Mouse (Mus musculus) forebrain, embryonic 14.5 days (tissue): ENCODE measurements around the gene Ufsp2. TPM values are rescaled to one million over a fixed set of nuclear protein-coding genes. Genes with fewer than 3 reads are reported as not detected.
A peak's percentile ranks its signal among the peaks of the same experiment; 100 is the strongest.

Experiments used
- ATAC-seq: fragments of 200-750 bp; cut with Nextera tagmentation; 2 replicates; pipeline ENCODE4 v1.8.0; 2017; ENCODE audit warnings: mild to moderate bottlenecking, moderate library complexity
- DNase-seq: peaks from one replicate; pipeline ENCODE4 v3.0.0-alpha.2; 2015; ENCODE audit warnings: low spot score
- H3K27ac ChIP-seq: fragments of 300-500 bp; sonication (generic); 2 replicates; pipeline ENCODE4 v1.5.1; 2014; ENCODE audit warnings: low read depth, mild to moderate bottlenecking, control low read depth, low read length, moderate library complexity
- H3K27me3 ChIP-seq: fragments of 300-500 bp; sonication (generic); replicated peaks from 2 replicates; pipeline ENCODE4 v1.6.1; 2014; ENCODE audit warnings: low read length, control low read depth, mixed read lengths; ENCODE audit not compliant: control insufficient read depth, insufficient read depth
- H3K36me3 ChIP-seq: fragments of 300-500 bp; sonication (generic); 2 replicates; pipeline ENCODE4 v1.6.1; 2014; ENCODE audit warnings: low read length, control low read depth; ENCODE audit not compliant: control insufficient read depth, insufficient read depth
- H3K4me1 ChIP-seq: fragments of 300-500 bp; sonication (generic); 2 replicates; pipeline ENCODE4 v1.6.1; 2014; ENCODE audit warnings: antibody characterized with exemption, low read length, control low read depth; ENCODE audit not compliant: control insufficient read depth, insufficient read depth
- H3K4me2 ChIP-seq: fragments of 300-500 bp; sonication (generic); 2 replicates; pipeline ENCODE4 v1.6.1; 2014; ENCODE audit warnings: mild to moderate bottlenecking, control low read depth, low read length
- H3K4me3 ChIP-seq: fragments of 300-500 bp; sonication (generic); 2 replicates; pipeline ENCODE4 v1.5.1; 2014; ENCODE audit warnings: low read depth, low read length, control low read depth
- H3K9ac ChIP-seq: fragments of 300-500 bp; sonication (generic); 2 replicates; pipeline ENCODE4 v1.6.1; 2014; ENCODE audit warnings: mild to moderate bottlenecking, low read length, control low read depth, moderate library complexity
- H3K9me3 ChIP-seq: fragments of 300-500 bp; sonication (generic); replicated peaks from 2 replicates; pipeline ENCODE4 v1.6.1; 2016; ENCODE audit warnings: low read length, control low read depth, mixed read lengths; ENCODE audit not compliant: control insufficient read depth
- WGBS: fragments of 180-500 bp; shearing (Covaris S2); extraction: QIAGEN DNeasy Blood & Tissue Kit; methylation state at CpG from one replicate; pipeline ENCODE4 v1.1.7; 2014; 5-methylcytosine and 5-hydroxymethylcytosine counted together
- polyA plus RNA-seq: library from polyadenylated mRNA; unstranded; fragments of >200 nt; fragmentation: Nextera tagmentation; extraction: Ambion mirVana; gene quantifications from 2 replicates; pipeline ENCODE4 v1.2.1, GENCODE M21; 2014

Ufsp2 gene
- 47.4 and 51.1 TPM in 2 replicates for polyA plus RNA-seq

DNA sequence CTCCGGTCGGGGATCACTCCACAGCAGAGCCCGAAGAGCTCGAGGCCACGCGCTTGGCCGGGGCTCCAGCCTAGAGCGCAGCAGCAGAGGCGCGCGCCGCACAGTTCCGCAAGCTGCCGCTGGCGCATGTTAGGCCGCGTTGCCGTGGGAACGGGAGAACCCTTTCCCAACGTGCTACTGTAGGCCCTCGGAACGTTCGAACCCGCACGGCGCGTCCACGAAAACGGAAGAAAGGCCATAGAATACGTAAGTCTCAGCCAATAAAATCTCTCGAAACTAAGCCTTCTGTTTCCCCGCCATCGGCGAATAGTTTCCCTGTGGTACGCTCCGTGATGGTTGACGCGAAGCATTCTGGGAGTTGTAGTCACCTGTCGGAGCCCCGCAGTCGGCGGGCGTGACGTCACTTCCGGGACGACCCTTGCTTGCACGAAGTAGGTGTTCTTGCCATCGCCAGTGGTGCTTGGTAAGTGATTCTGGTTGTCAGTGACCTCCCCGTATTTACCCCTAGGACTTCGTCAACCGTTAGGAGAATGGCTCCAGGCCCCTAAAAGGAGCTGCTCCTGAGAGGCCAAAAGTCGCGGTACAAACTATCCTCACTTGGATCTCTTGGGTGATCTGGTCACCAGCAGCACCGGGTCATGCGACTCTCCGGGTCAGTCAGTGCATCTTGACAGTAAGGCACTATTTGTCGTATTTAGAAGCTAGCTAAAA lies at the start of gene Ufsp2, which contains the start of gene 1700029J07Rik:
Gene Ufsp2 (plus strand): TSS at position 403 of the 711 bp plus-strand sequence.
Gene 1700029J07Rik (minus strand): TSS at position 127 of the 711 bp plus-strand sequence.
- Histone ChIP-seq H3K4me3 (peak within 1 kb of the TSS; percentile 58), H3K36me3 (peaks cover 3% of the 10 kb centered on the region), H3K9me3 (peaks cover 3% of the 10 kb centered on the region; the same call in 1 of the 2 replicates), H3K9ac (peak within 1 kb of the TSS; percentile 68), H3K4me2 (peak within 1 kb of the TSS; percentile 79), H3K27me3 (no peaks in the 10 kb centered on the region), H3K27ac (peak within 1 kb of the TSS; percentile 81), H3K4me1 (peaks cover 8% of the 10 kb centered on the region; the same call in 1 of the 2 replicates)
- under 1% methylated on average over 57 of the region's 57 CpGs for WGBS
- peak; percentile 99 for ATAC-seq
- DNase-seq, result peak; percentile 100

DNA sequence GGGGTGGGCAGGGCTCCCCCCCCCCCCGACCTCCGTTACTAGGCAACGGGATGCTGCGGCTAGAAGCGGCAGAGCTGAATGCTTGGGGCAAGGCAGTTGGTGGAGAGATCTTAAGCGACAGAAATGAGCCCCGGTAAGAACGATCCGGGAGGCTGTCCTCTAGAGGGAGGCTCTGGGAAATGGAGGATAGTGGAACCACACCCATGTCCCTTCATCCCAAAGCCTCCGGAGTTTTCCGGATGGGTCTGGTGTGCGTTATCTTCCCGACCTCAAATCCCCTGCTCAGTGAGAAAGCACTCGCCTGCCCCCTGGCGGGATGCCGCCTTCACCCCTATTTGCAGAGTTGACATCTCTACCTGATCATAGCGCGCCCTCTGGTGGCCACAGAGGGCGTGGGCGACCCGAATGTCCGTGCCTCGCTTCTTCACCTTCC lies 40.7 kb upstream of the Ufsp2 start, which contains the start of gene Ccdc110:
Gene Ccdc110 (plus strand): TSS at position 38 of the 433 bp plus-strand sequence.
- peak; percentile 96 for DNase-seq
- Histone ChIP-seq H3K4me2 (peak within 1 kb of the TSS; percentile 57), H3K9ac (peak within 1 kb of the TSS; percentile 30; the same call in 1 of the 2 replicates), H3K27me3 (no peaks in the 10 kb centered on the region), H3K36me3 (no peaks in the 10 kb centered on the region), H3K4me1 (no peaks in the 10 kb centered on the region), H3K9me3 (peaks cover 3% of the 10 kb centered on the region; the same call in 1 of the 2 replicates), H3K27ac (no peak within 1 kb of the TSS), H3K4me3 (peak within 1 kb of the TSS; percentile 35)
- peak; percentile 94 for ATAC-seq
- WGBS, result 2% methylated on average over 23 of the region's 23 CpGs

DNA sequence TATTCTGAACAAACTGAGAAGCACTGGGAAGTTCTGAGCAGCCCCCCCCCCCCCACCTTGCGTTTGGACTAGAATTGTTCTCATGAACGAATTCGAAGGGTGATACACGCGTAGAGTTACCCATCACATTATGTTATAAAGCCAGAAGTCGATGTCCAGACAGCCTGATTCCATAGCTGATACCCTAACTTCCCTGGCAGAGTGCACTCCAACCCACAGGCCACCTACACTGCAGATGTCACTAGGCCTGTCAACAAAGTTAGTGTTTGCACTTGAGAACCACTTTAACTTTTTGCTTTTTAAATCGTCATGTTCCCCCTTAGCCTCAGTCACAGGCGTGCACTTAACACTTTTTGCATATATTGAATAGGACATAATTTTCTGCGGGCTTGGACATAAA lies 38.3 kb upstream of the Ufsp2 start:
- ATAC-seq (no peak), DNase-seq (no peak)
- no peak overlapping the region for H3K27ac ChIP-seq
- H3K4me2 ChIP-seq, result no peak overlapping the region
- H3K36me3 ChIP-seq, result no peaks in the 10 kb centered on the region
- H3K27me3 ChIP-seq, result no peaks in the 10 kb centered on the region
- 93% methylated on average over 9 of the region's 9 CpGs for WGBS
- no peak overlapping the region for H3K4me3 ChIP-seq
- no peaks in the 10 kb centered on the region for H3K9me3 ChIP-seq
- H3K9ac ChIP-seq, result no peak overlapping the region
- no peaks in the 10 kb centered on the region for H3K4me1 ChIP-seq

DNA sequence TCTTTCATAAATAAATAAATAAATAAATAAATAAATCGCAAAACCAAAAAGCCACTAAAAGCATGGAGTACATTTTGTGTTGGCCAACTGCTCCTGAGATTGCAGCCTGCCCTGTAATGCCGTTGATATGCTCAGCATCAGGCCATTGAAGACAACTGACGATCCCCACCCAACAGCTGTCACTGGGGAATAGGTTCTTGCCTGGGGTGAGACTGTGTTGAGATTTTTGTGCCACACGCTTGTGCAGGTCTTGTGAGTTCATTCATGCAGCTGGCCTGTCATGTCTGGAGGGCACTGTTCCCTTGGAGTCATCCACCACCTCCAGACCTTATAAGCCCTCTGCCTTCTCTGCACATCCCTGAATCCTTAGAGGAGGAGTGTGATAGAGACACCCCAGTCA lies 29.0 kb upstream of the Ufsp2 start:
- WGBS, result 93% methylated on average over 4 of the region's 4 CpGs
- H3K9me3 ChIP-seq, result no peaks in the 10 kb centered on the region

DNA sequence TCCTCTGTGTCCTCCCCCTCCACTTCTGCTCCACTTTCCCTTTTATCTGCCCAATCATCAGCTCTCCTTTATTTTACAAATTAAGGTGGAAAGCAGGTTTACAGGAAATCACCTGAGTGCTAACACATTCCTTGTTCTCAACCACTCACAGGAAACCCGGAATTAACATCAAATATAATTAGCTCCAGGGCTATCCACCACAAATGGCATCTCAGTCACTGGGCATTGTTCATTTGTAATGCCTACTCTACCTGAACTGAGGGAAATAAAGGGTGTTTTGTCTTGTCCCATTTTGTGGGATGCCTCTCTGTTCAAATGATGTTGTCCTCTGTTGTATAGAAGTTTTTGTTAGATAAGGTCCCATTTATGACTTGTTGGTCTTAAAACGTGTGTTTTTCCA lies 24.7 kb upstream of the Ufsp2 start:
- H3K36me3 ChIP-seq, result no peaks in the 10 kb centered on the region
- H3K9me3 ChIP-seq, result no peaks in the 10 kb centered on the region
- H3K4me1 ChIP-seq, result no peaks in the 10 kb centered on the region
- ATAC-seq, result no peak
- no peak for DNase-seq
- H3K4me2 ChIP-seq, result no peak overlapping the region
- H3K9ac ChIP-seq, result no peak overlapping the region
- no peak overlapping the region for H3K4me3 ChIP-seq
- H3K27ac ChIP-seq, result no peak overlapping the region
- 18% methylated on average over 2 of the region's 2 CpGs for WGBS
- no peaks in the 10 kb centered on the region for H3K27me3 ChIP-seq

More for the DNA sequence above, 29.0 kb upstream of the Ufsp2 start:
- ATAC-seq, result no peak
- DNase-seq, result no peak
- Histone ChIP-seq H3K27me3 (no peaks in the 10 kb centered on the region), H3K4me1 (no peaks in the 10 kb centered on the region), H3K36me3 (no peaks in the 10 kb centered on the region), H3K4me3 (no peak overlapping the region), H3K4me2 (no peak overlapping the region), H3K9ac (no peak overlapping the region), H3K27ac (no peak overlapping the region)

DNA sequence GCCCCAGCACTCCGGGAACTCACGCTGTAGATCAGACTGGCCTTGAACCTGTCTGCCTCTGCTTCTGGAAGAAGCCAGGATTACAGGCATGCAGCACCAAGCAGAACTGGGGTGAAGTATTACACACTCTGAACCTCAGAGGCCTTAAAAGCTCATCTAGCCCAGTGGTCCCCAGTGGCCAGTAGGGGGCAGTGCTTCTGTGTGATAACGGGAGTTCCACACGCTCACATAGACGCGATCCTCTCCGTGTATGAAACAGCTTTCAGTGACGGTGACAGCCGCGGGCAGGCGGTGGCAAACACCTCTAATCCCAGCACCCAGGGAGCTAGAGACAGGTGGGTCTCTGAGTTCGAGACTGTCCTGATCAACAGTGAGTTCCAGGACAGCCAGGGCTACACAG lies 4.4 kb upstream of the Ufsp2 start:
- no peak for DNase-seq
- peaks cover 3% of the 10 kb centered on the region; the same call in 1 of the 2 replicates for H3K4me1 ChIP-seq
- no peak overlapping the region for H3K4me2 ChIP-seq
- no peak for ATAC-seq
- no peak overlapping the region for H3K9ac ChIP-seq
- peaks cover 3% of the 10 kb centered on the region; the same call in 1 of the 2 replicates for H3K9me3 ChIP-seq
- H3K27ac ChIP-seq, result no peak overlapping the region
- 94% methylated on average over 12 of the region's 12 CpGs for WGBS
- H3K36me3 ChIP-seq, result no peaks in the 10 kb centered on the region
- H3K27me3 ChIP-seq, result no peaks in the 10 kb centered on the region
- no peak overlapping the region for H3K4me3 ChIP-seq

DNA sequence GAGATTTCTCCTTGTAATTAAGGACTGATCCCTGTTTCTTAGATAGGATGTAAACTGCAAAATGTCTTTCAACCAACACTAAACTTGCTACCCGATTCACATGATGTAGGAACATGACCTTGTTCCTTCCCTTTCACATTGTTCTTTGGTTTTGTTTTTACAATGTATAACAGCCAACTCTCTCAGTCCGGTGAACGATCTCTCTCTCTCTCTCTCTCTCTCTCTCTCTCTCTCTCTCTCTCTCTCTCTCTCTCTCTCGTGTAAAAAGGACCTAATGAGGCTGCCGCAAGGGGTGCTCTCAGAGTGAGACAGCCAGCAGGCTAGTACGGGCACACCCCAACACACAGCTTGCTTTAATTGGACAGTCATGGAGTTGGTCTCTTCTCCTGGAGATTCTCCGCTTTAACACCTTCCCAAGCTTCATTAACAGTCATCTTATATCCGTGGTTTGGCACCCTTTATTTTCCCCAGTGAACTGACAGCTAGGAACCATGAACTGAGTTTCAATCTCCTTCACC lies 1.3 kb upstream of the Ufsp2 start:
- Histone ChIP-seq H3K9me3 (peaks cover 3% of the 10 kb centered on the region; the same call in 1 of the 2 replicates), H3K36me3 (no peaks in the 10 kb centered on the region), H3K4me3 (no peak overlapping the region), H3K4me1 (peaks cover 8% of the 10 kb centered on the region; the same call in 1 of the 2 replicates), H3K4me2 (no peak overlapping the region; the same call in 1 of the 2 replicates), H3K27ac (no peak overlapping the region), H3K9ac (no peak overlapping the region), H3K27me3 (no peaks in the 10 kb centered on the region)
- DNase-seq (peak; percentile 13), ATAC-seq (no peak)
- 61% methylated on average over 8 of the region's 8 CpGs for WGBS

DNA sequence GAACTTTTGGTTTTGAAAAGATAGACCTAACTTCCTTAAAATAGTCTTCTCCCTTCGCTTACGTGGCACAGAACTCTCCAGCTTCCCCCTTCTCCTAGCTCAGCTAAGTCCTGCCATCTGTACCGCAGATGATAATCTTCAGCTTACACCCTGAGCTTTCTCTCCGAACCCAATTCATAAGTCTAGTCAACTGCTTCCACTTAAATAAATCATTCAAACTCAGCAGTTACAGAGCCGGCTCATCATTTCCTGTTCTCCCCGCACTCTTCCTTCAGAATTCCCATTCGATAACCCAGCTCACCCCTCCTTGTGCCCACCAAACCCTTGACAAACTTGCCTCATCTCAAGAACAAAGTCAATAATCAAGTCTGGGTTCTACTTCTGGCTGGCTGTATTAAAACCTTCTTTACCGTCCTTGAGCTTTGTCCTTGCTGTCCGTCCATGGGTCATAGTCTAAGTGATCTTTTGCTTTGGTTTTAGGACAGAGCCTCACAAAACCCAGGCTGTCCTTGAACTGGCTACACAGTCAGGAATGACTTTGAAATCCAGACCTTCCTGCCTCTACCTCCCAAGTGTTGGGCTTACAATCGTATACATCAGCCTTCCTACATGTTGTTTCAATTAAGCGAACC lies 625 bp downstream of the Ufsp2 start:
- WGBS, result 82% methylated on average over 11 of the region's 11 CpGs
- no peaks in the 10 kb centered on the region for H3K27me3 ChIP-seq
- ATAC-seq, result no peak; the same call in 1 of the 2 replicates

More for the DNA sequence above, 625 bp downstream of the Ufsp2 start:
- Histone ChIP-seq H3K4me1 (peaks cover 8% of the 10 kb centered on the region; the same call in 1 of the 2 replicates), H3K27ac (no peak overlapping the region), H3K9me3 (peaks cover 1% of the 10 kb centered on the region; the same call in 1 of the 2 replicates), H3K36me3 (peaks cover 8% of the 10 kb centered on the region), H3K4me3 (peak overlapping the region; percentile 58), H3K9ac (peak overlapping the region; percentile 68), H3K4me2 (peak overlapping the region; percentile 79)
- no peak for DNase-seq
